Mouse (Mus musculus): ENCODE results near the gene Trp53i13.

Gene Trp53i13

GRCm38 (mm10) chr11:77463786-77464185 lies 52.0 kb downstream of the Trp53i13 start:
- DNase-seq (ENCODE audit: low spot score in 2 of 2): no peak

GRCm38 (mm10) chr11:77463101-77463445 lies 52.7 kb downstream of the Trp53i13 start:
- no peak for DNase-seq (ENCODE audit: low spot score in 2 of 2)

- DNase-seq (ENCODE audit: low spot score in 2 of 2): no peak
Observed at GRCm38 (mm10) chr11:77462283-77463100, 53.3 kb downstream of the Trp53i13 start, which contains the start of gene Coro6. Coro6 (plus strand) TSS chr11:77462411.

- no peak for DNase-seq (ENCODE audit: low spot score in 2 of 2)
Observed at GRCm38 (mm10) chr11:77461856-77462255, 53.9 kb downstream of the Trp53i13 start.

All from frontal cortex, postnatal 10 days (tissue).